Mouse (Mus musculus) MEL (cell line): ENCODE data around the gene Sap30l.

Experiments used
- EP300 ChIP-seq, 2 experiments: IDR thresholded peaks; 2 replicates each; pipeline ENCODE4 v1.6.1; 2011; ENCODE audit warnings: improper control_type of control experiment in 2 of 2, low read length in 2 of 2, low read depth in 1 of 2, mild to moderate bottlenecking in 1 of 2
- RCOR1 ChIP-seq: IDR thresholded peaks from 2 replicates; pipeline ENCODE4 v1.6.1; 2012; ENCODE audit warnings: low read depth, mild to moderate bottlenecking, inconsistent platforms, low read length, improper control_type of control experiment

- TF ChIP-seq EP300 (IDR thresholded peaks at IDR 0.05; ENCODE audit: low read depth in 1 of 2, low read length in 2 of 2) (no peak), RCOR1 (no peak)
These were observed 8.3 kb downstream of the Sap30l start for GRCm38 (mm10) chr11:57809732-57810098.
